Comparison of ENCODE assay signal across 8 mouse cellular contexts in the genomic region with DNA sequence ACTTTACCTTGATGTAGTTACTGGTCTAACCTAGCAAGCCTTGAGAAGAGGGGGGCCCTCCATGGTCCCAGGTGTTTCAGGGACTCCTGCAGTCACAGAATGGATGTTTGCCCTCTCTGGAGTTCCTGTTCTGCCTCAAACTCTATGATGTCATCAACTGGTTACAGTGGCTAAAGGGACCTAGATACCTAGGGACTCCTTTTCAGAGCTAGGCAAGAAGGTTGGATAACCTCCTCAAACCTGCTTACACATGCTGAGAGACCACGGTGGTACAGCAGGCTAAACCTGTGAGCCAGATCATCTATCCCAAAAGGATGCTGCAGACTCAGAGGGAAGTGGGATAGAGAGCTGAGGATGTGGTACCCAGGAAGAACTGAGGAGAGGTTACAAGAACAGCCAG. TPM values are rescaled to one million over a fixed set of nuclear protein-coding genes. Genes with fewer than 3 reads are reported as not detected.
DNase-seq lines count a peak whose midpoint lies in the region; ATAC-seq and TF ChIP-seq lines count a peak whose summit lies in the region.

TSS of gene Hk1 (minus strand) at position 101 of the 400 bp plus-strand sequence.

- no peak within 1 kb of the TSS for H3K27ac ChIP-seq in neural tube, embryonic 11.5 days (ENCODE audit: low read depth, low read length)
- no peak within 1 kb of the TSS for H3K27ac ChIP-seq in embryonic facial prominence, embryonic 13.5 days
- no peak within 1 kb of the TSS for H3K27ac ChIP-seq in limb, embryonic 13.5 days
- H3K27ac ChIP-seq in small intestine, adult 2 months (ENCODE audit: insufficient read depth, low read depth, low read length), result no peak within 1 kb of the TSS

- H3K9me3 ChIP-seq in neural tube, embryonic 11.5 days (ENCODE audit: control insufficient read depth, low read length), result no peaks in the 10 kb centered on the region
- H3K9me3 ChIP-seq in embryonic facial prominence, embryonic 13.5 days, result no peaks in the 10 kb centered on the region
- H3K9me3 ChIP-seq in limb, embryonic 13.5 days, result no peaks in the 10 kb centered on the region

- no peak for ATAC-seq in neural tube, embryonic 11.5 days (ENCODE audit: insufficient read depth, low FRiP score, low TSS enrichment)
- ATAC-seq in embryonic facial prominence, embryonic 13.5 days (ENCODE audit: insufficient number of reproducible peaks, insufficient read depth, low FRiP score, low TSS enrichment, low read depth), result no peak
- ATAC-seq in limb, embryonic 13.5 days (ENCODE audit: low FRiP score, low read depth), result no peak

- H3K4me3 ChIP-seq in neural tube, embryonic 11.5 days (ENCODE audit: low read depth, low read length), result no peak within 1 kb of the TSS
- H3K4me3 ChIP-seq in embryonic facial prominence, embryonic 13.5 days, result no peak within 1 kb of the TSS
- no peak within 1 kb of the TSS for H3K4me3 ChIP-seq in limb, embryonic 13.5 days
- H3K4me3 ChIP-seq in small intestine, adult 2 months (ENCODE audit: low read depth, low read length), result no peak within 1 kb of the TSS

- no peak within 1 kb of the TSS for H3K4me2 ChIP-seq in neural tube, embryonic 11.5 days (ENCODE audit: low read depth)
- H3K4me2 ChIP-seq in embryonic facial prominence, embryonic 13.5 days, result no peak within 1 kb of the TSS
- no peak within 1 kb of the TSS for H3K4me2 ChIP-seq in limb, embryonic 13.5 days (replicated peaks)

- WGBS in neural tube, embryonic 11.5 days, result 86% methylated on average over 1 of the region's 1 CpGs
- WGBS in embryonic facial prominence, embryonic 13.5 days, result 74% methylated on average over 1 of the region's 1 CpGs
- WGBS in limb, embryonic 13.5 days, result 83% methylated on average over 1 of the region's 1 CpGs
- 88% methylated on average over 1 of the region's 1 CpGs for WGBS in small intestine, adult 2 months

- intact Hi-C loops in heart, postnatal 25 days (cut with DNase I), result loop anchor here (5.0 kb wide), 1 partner anchor 63 kb away; no protein-coding TSS in a partner anchor

- no peak for DNase-seq in neural tube, embryonic 11.5 days (ENCODE audit: low spot score)
- no peak for DNase-seq in neural tube, embryonic 10.5 days (ENCODE audit: extremely low spot score, low spot score)
- DNase-seq in heart, postnatal 25 days (ENCODE audit: low spot score), result no peak
- DNase-seq in frontal cortex, postnatal 14 days (ENCODE audit: low spot score in 2 of 2), result no peak
- DNase-seq in gastrocnemius, adult 18-20 months (ENCODE audit: low spot score), result no peak

- no peak for TF ChIP-seq CTCF in small intestine, adult 2 months (IDR thresholded peaks at IDR 0.05; ENCODE audit: extremely low read depth, insufficient read length, insufficient replicate concordance, low read depth, low read length)

- H3K4me1 ChIP-seq in neural tube, embryonic 11.5 days (ENCODE audit: control insufficient read depth, insufficient read depth, low read length), result no peaks in the 10 kb centered on the region
- no peaks in the 10 kb centered on the region for H3K4me1 ChIP-seq in embryonic facial prominence, embryonic 13.5 days
- no peaks in the 10 kb centered on the region for H3K4me1 ChIP-seq in limb, embryonic 13.5 days
- H3K4me1 ChIP-seq in small intestine, adult 2 months (ENCODE audit: control insufficient read depth, insufficient read depth, insufficient read length, low read length), result no peaks in the 10 kb centered on the region

- no peak for TF ChIP-seq POLR2A in small intestine, adult 2 months (IDR thresholded peaks at IDR 0.05; ENCODE audit: low read depth, low read length)

- no peaks in the 10 kb centered on the region for H3K36me3 ChIP-seq in neural tube, embryonic 11.5 days (ENCODE audit: control insufficient read depth, insufficient read depth, low read length)
- H3K36me3 ChIP-seq in embryonic facial prominence, embryonic 13.5 days, result no peaks in the 10 kb centered on the region
- H3K36me3 ChIP-seq in limb, embryonic 13.5 days, result no peaks in the 10 kb centered on the region
- peaks cover 19% of the 10 kb centered on the region for H3K36me3 ChIP-seq in small intestine, adult 2 months (ENCODE audit: control insufficient read depth, insufficient read depth, low read length)

- H3K27me3 ChIP-seq in neural tube, embryonic 11.5 days (ENCODE audit: control insufficient read depth, insufficient read depth, low read length), result no peaks in the 10 kb centered on the region
- no peaks in the 10 kb centered on the region for H3K27me3 ChIP-seq in embryonic facial prominence, embryonic 13.5 days
- no peaks in the 10 kb centered on the region for H3K27me3 ChIP-seq in limb, embryonic 13.5 days
- H3K27me3 ChIP-seq in small intestine, adult 2 months (ENCODE audit: control insufficient read depth, insufficient read depth, low read length), result no peaks in the 10 kb centered on the region

- no peak within 1 kb of the TSS for H3K9ac ChIP-seq in neural tube, embryonic 11.5 days (ENCODE audit: low read length)
- no peak within 1 kb of the TSS for H3K9ac ChIP-seq in embryonic facial prominence, embryonic 13.5 days
- H3K9ac ChIP-seq in limb, embryonic 13.5 days, result no peak within 1 kb of the TSS

RNA-seq across cellular contexts. Expression of gene Hk1, which starts in this region (rescaled TPM):
- 27.6 and 36.9 TPM in 2 replicates for polyA plus RNA-seq in neural tube, embryonic 11.5 days (2014; fragmentation: Nextera tagmentation; extraction: Ambion mirVana)
- polyA plus RNA-seq in embryonic facial prominence, embryonic 13.5 days (2015; fragmentation: Nextera tagmentation; extraction: Ambion mirVana), result 32.9 and 38.9 TPM in 2 replicates
- 100 to 1,000 TPM; 123 to 142 TPM for total RNA-seq in heart, postnatal 25 days (2021)
- 40.1 and 44.7 TPM in 2 replicates for polyA plus RNA-seq in limb, embryonic 13.5 days (2015; fragmentation: Nextera tagmentation; extraction: Ambion mirVana)
- polyA plus RNA-seq in small intestine, adult 2 months (2012; rRNA removed), result 9.4 and 10.0 TPM in 2 replicates
- total RNA-seq in gastrocnemius, adult 18-20 months (2021), result 1 to 10 TPM; 4.7 to 7.2 TPM

Comparison
In these comparisons a context has a peak if more than half of its experiments do, and no peak if none do; other contexts are left out.
1. RNA of gene Hk1 (total RNA-seq): 123 to 142 TPM in heart, postnatal 25 days; 4.7 to 7.2 TPM in gastrocnemius, adult 18-20 months; every median in the first group is over 10 times any median in the second.